Mouse (Mus musculus) right cerebral cortex, adult 2 months (tissue): ENCODE data around the gene Large2.

Source experiments
- DNase-seq, 2 experiments: peaks; one replicate each; pipeline ENCODE4 v3.0.0; 2021 to 2022; ENCODE audit warnings: low spot score in 2 of 2

The Large2 gene

GRCm38 (mm10) chr2:92328206-92328605 is 46.5 kb downstream of the Large2 start:
- no peak for DNase-seq

GRCm38 (mm10) chr2:92327601-92328000 is 47.1 kb downstream of the Large2 start:
- no peak for DNase-seq

- DNase-seq = no peak
These were observed 48.4 kb downstream of the Large2 start for GRCm38 (mm10) chr2:92326221-92326620.

GRCm38 (mm10) chr2:92325676-92326075 is 49.0 kb downstream of the Large2 start:
- DNase-seq = no peak

GRCm38 (mm10) chr2:92322669-92323068 is 52.0 kb downstream of the Large2 start:
- DNase-seq = no peak

- no peak for DNase-seq
These were observed 57.4 kb downstream of the Large2 start for GRCm38 (mm10) chr2:92317228-92317627.

GRCm38 (mm10) chr2:92316652-92317051 is 58.0 kb downstream of the Large2 start:
- no peak for DNase-seq
